Mouse (Mus musculus): ENCODE measurements around the gene Dido1. TPM values are rescaled to one million over a fixed set of nuclear protein-coding genes. Genes with fewer than 3 reads are reported as not detected.
"Not testable (repeated sequence)": the region's sequence is repeated elsewhere in the genome, so short reads cannot be mapped to it uniquely, and the experiment has no call there.

The Dido1 gene
- polyA plus RNA-seq, 1 experiment, result 63.1 TPM

GRCm38 (mm10) chr2:180726658-180727442 lies 17.1 kb upstream of the Dido1 start:
- 73% methylated on average over 6 of the region's 6 CpGs for WGBS
- Histone ChIP-seq H3K4me3 (ENCODE audit: insufficient read depth, low read depth, low read length) (no peak overlapping the region), H3K27ac (ENCODE audit: insufficient read depth, low read depth, low read length) (no peak overlapping the region), H3K4me1 (ENCODE audit: control insufficient read depth, insufficient read depth, low read length) (peaks cover 21% of the 10 kb centered on the region)
- no peak for TF ChIP-seq CTCF (IDR thresholded peaks at IDR 0.05; ENCODE audit: insufficient read depth, low read depth, low read length)
- no peak for TF ChIP-seq POLR2A (IDR thresholded peaks at IDR 0.05; ENCODE audit: insufficient read depth, low read depth, low read length)

GRCm38 (mm10) chr2:180725856-180726629 lies 16.2 kb upstream of the Dido1 start:
- no peak for TF ChIP-seq CTCF (IDR thresholded peaks at IDR 0.05; ENCODE audit: insufficient read depth, low read depth, low read length)
- TF ChIP-seq POLR2A (IDR thresholded peaks at IDR 0.05; ENCODE audit: insufficient read depth, low read depth, low read length), result no peak
- 21% methylated on average over 8 of the region's 8 CpGs for WGBS
- Histone ChIP-seq H3K27ac (ENCODE audit: insufficient read depth, low read depth, low read length) (no peak overlapping the region), H3K4me3 (ENCODE audit: insufficient read depth, low read depth, low read length) (no peak overlapping the region), H3K4me1 (ENCODE audit: control insufficient read depth, insufficient read depth, low read length) (peaks cover 21% of the 10 kb centered on the region)

GRCm38 (mm10) chr2:180725414-180725778 lies 15.6 kb upstream of the Dido1 start:
- Histone ChIP-seq H3K4me1 (ENCODE audit: control insufficient read depth, insufficient read depth, low read length) (peaks cover 21% of the 10 kb centered on the region), H3K4me3 (ENCODE audit: insufficient read depth, low read depth, low read length) (no peak overlapping the region), H3K27ac (ENCODE audit: insufficient read depth, low read depth, low read length) (no peak overlapping the region; the same call in 1 of the 2 replicates)
- TF ChIP-seq POLR2A (IDR thresholded peaks at IDR 0.05; ENCODE audit: insufficient read depth, low read depth, low read length) (no peak), CTCF (IDR thresholded peaks at IDR 0.05; ENCODE audit: insufficient read depth, low read depth, low read length) (no peak)
- 5% methylated on average over 6 of the region's 6 CpGs for WGBS

- Histone ChIP-seq H3K4me1 (ENCODE audit: control insufficient read depth, insufficient read depth, low read length) (peaks cover 21% of the 10 kb centered on the region), H3K4me3 (ENCODE audit: insufficient read depth, low read depth, low read length) (no peak within 1 kb of the TSS), H3K27ac (ENCODE audit: insufficient read depth, low read depth, low read length) (no peak within 1 kb of the TSS; the same call in 1 of the 2 replicates)
- WGBS, result 5% methylated on average over 18 of the region's 18 CpGs
- TF ChIP-seq POLR2A (IDR thresholded peaks at IDR 0.05; ENCODE audit: insufficient read depth, low read depth, low read length) (no peak), CTCF (IDR thresholded peaks at IDR 0.05; ENCODE audit: insufficient read depth, low read depth, low read length) (no peak)
Observed at GRCm38 (mm10) chr2:180724585-180725413, 15.0 kb upstream of the Dido1 start, which contains the start of gene Slc17a9. TSS of gene Slc17a9 (plus strand) at chr2:180725263.

- Histone ChIP-seq H3K4me3 (ENCODE audit: insufficient read depth, low read depth, low read length) (no peak overlapping the region), H3K4me1 (ENCODE audit: control insufficient read depth, insufficient read depth, low read length) (peaks cover 21% of the 10 kb centered on the region), H3K27ac (ENCODE audit: insufficient read depth, low read depth, low read length) (no peak overlapping the region)
- no peak for TF ChIP-seq POLR2A (IDR thresholded peaks at IDR 0.05; ENCODE audit: insufficient read depth, low read depth, low read length)
- no peak for TF ChIP-seq CTCF (IDR thresholded peaks at IDR 0.05; ENCODE audit: insufficient read depth, low read depth, low read length)
- 49% methylated on average over 2 of the region's 2 CpGs for WGBS
Observed at GRCm38 (mm10) chr2:180723865-180724264, 14.1 kb upstream of the Dido1 start.

- H3K27ac ChIP-seq (ENCODE audit: insufficient read depth, low read depth, low read length); H3K4me3 ChIP-seq (ENCODE audit: insufficient read depth, low read depth, low read length): not testable (repeated sequence)
- 88% methylated on average over 5 of the region's 5 CpGs for WGBS
- H3K4me1 ChIP-seq (ENCODE audit: control insufficient read depth, insufficient read depth, low read length), result peaks cover 21% of the 10 kb centered on the region
Observed at GRCm38 (mm10) chr2:180722748-180723147, 12.9 kb upstream of the Dido1 start.

- H3K4me1 ChIP-seq (ENCODE audit: control insufficient read depth, insufficient read depth, low read length), result peaks cover 5% of the 10 kb centered on the region
- TF ChIP-seq CTCF (IDR thresholded peaks at IDR 0.05; ENCODE audit: insufficient read depth, low read depth, low read length) (no peak), POLR2A (IDR thresholded peaks at IDR 0.05; ENCODE audit: insufficient read depth, low read depth, low read length) (no peak)
- no peak overlapping the region for H3K4me3 ChIP-seq (ENCODE audit: insufficient read depth, low read depth, low read length)
- WGBS, result 92% methylated on average over 5 of the region's 5 CpGs
- no peak overlapping the region for H3K27ac ChIP-seq (ENCODE audit: insufficient read depth, low read depth, low read length)
Observed at GRCm38 (mm10) chr2:180712037-180712689, 2.4 kb upstream of the Dido1 start.

- Histone ChIP-seq H3K27ac (ENCODE audit: insufficient read depth, low read depth, low read length) (no peak overlapping the region), H3K4me3 (ENCODE audit: insufficient read depth, low read depth, low read length) (no peak overlapping the region), H3K4me1 (ENCODE audit: control insufficient read depth, insufficient read depth, low read length) (peaks cover 5% of the 10 kb centered on the region)
- WGBS, result 54% methylated on average over 4 of the region's 4 CpGs
- TF ChIP-seq POLR2A (IDR thresholded peaks at IDR 0.05; ENCODE audit: insufficient read depth, low read depth, low read length) (no peak), CTCF (IDR thresholded peaks at IDR 0.05; ENCODE audit: insufficient read depth, low read depth, low read length) (no peak)
Observed at GRCm38 (mm10) chr2:180711527-180711926, 1.7 kb upstream of the Dido1 start.
